Mouse (Mus musculus): Measurements from ENCODE around the gene Banf1. TPM values are rescaled to one million over a fixed set of nuclear protein-coding genes. Genes with fewer than 3 reads are reported as not detected.

Gene Banf1
- polyA plus RNA-seq, 2 experiments: 222 to 420 TPM

DNA sequence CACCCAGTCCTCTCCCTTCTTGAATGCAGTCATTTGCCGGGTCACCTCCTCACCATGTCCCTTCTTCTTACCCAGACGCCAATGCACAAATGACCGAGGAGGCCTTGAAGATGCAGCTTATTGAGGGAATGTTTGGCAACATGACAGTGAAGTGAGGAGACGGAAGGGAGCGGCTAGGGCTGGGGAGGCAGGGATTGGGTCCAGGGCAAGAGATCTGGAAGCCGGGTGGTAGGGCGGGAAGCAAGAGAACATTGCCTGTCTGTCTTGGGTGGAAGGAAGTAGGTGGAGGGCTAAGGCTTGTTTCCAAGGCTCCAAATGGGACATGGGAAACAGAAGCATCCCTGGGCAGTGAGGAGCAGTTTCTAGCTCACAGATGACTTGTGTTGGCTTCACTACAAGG lies 25.6 kb downstream of the Banf1 start:
- 89% methylated on average over 7 of the region's 7 CpGs for WGBS
- DNase-seq (ENCODE audit: low spot score): no peak
- TF ChIP-seq POLR2A (IDR thresholded peaks at IDR 0.05; ENCODE audit: borderline replicate concordance, extremely low read depth, insufficient read depth, insufficient read length): no peak
- no peaks in the 10 kb centered on the region for H3K9me3 ChIP-seq (ENCODE audit: control insufficient read depth, low read length)
- no peak overlapping the region for H3K4me2 ChIP-seq (replicated peaks; ENCODE audit: low read depth, low read length, severe bottlenecking)
- no peaks in the 10 kb centered on the region for H3K4me1 ChIP-seq (ENCODE audit: control insufficient read depth, insufficient read depth, low read length)
- H3K27me3 ChIP-seq (ENCODE audit: control insufficient read depth, insufficient read depth, low read length): no peaks in the 10 kb centered on the region
- H3K36me3 ChIP-seq (ENCODE audit: control insufficient read depth, insufficient read depth, low read length): no peaks in the 10 kb centered on the region
- H3K27ac ChIP-seq (replicated peaks; ENCODE audit: low read depth, low read length): no peak overlapping the region
- no peak overlapping the region for H3K4me3 ChIP-seq (replicated peaks; ENCODE audit: low read length)
- ATAC-seq (ENCODE audit: low FRiP score, low read depth): no peak
- no peak overlapping the region for H3K9ac ChIP-seq (ENCODE audit: low read depth, low read length, severe bottlenecking)

DNA sequence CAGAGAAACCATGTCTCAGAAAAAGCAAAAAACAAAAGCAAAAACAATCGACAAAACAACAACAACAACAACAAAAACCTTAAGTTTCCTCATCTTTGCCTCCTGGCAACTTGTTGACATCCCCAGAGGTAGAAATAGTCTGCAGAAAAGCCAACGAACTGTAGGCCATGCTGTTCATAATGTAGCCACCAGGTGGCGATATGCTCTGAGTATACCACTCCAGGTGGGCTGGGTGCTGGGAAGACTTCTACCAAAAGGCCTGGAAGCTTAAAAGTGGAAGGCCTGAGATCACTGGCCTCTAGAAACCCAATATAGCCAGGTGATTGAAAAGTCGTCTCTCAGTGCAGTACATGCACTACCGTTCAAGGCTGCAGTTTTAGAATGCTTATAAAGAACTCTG lies 29.0 kb downstream of the Banf1 start:
- Histone ChIP-seq H3K36me3 (ENCODE audit: control insufficient read depth, insufficient read depth, low read length) (no peaks in the 10 kb centered on the region), H3K9me3 (ENCODE audit: control insufficient read depth, low read length) (no peaks in the 10 kb centered on the region), H3K4me3 (replicated peaks; ENCODE audit: low read length) (no peak overlapping the region), H3K27me3 (ENCODE audit: control insufficient read depth, insufficient read depth, low read length) (no peaks in the 10 kb centered on the region), H3K4me1 (ENCODE audit: control insufficient read depth, insufficient read depth, low read length) (no peaks in the 10 kb centered on the region), H3K4me2 (replicated peaks; ENCODE audit: low read depth, low read length, severe bottlenecking) (no peak overlapping the region), H3K27ac (replicated peaks; ENCODE audit: low read depth, low read length) (no peak overlapping the region), H3K9ac (ENCODE audit: low read depth, low read length, severe bottlenecking) (no peak overlapping the region)
- DNase-seq (ENCODE audit: low spot score) (peak; percentile 86), ATAC-seq (ENCODE audit: low FRiP score, low read depth) (no peak)
- WGBS: 20% methylated on average over 5 of the region's 5 CpGs
- no peak for TF ChIP-seq POLR2A (IDR thresholded peaks at IDR 0.05; ENCODE audit: borderline replicate concordance, extremely low read depth, insufficient read depth, insufficient read length)

DNA sequence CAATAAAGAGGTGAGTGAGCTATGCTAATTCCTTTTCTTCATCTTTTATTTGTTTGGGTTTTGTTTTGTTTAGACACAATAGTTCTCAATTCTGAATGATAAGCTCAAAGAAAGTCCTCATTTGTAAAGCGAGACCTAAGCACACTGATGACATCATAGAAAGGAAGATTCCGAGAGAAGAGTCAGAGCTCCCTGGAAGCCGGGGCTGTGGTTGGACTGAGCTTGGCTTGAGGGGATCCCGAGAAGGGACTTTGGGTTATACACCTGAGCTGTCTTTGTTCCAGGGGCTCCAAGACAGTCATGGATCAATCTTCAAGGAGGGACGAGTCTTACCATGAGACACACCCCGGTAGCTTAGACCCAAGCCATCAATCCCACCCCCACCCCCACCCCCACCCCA lies 31.5 kb downstream of the Banf1 start, which contains the start of gene Catsper1:
TSS of gene Catsper1 (plus strand) at position 301 of the 400 bp plus-strand sequence.
- H3K36me3 ChIP-seq (ENCODE audit: control insufficient read depth, insufficient read depth, low read length): no peaks in the 10 kb centered on the region
- no peaks in the 10 kb centered on the region for H3K9me3 ChIP-seq (ENCODE audit: control insufficient read depth, low read length)
- no peaks in the 10 kb centered on the region for H3K27me3 ChIP-seq (ENCODE audit: control insufficient read depth, insufficient read depth, low read length)
- no peak within 1 kb of the TSS for H3K4me3 ChIP-seq (replicated peaks; ENCODE audit: low read length)
- H3K4me2 ChIP-seq (replicated peaks; ENCODE audit: low read depth, low read length, severe bottlenecking): no peak within 1 kb of the TSS
- H3K4me1 ChIP-seq (ENCODE audit: control insufficient read depth, insufficient read depth, low read length): no peaks in the 10 kb centered on the region
- WGBS: 86% methylated on average over 6 of the region's 6 CpGs
- H3K9ac ChIP-seq (ENCODE audit: low read depth, low read length, severe bottlenecking): no peak within 1 kb of the TSS
- DNase-seq (ENCODE audit: low spot score) (no peak), ATAC-seq (ENCODE audit: low FRiP score, low read depth) (no peak)
- no peak within 1 kb of the TSS for H3K27ac ChIP-seq (replicated peaks; ENCODE audit: low read depth, low read length)
- TF ChIP-seq POLR2A (IDR thresholded peaks at IDR 0.05; ENCODE audit: borderline replicate concordance, extremely low read depth, insufficient read depth, insufficient read length): no peak

DNA sequence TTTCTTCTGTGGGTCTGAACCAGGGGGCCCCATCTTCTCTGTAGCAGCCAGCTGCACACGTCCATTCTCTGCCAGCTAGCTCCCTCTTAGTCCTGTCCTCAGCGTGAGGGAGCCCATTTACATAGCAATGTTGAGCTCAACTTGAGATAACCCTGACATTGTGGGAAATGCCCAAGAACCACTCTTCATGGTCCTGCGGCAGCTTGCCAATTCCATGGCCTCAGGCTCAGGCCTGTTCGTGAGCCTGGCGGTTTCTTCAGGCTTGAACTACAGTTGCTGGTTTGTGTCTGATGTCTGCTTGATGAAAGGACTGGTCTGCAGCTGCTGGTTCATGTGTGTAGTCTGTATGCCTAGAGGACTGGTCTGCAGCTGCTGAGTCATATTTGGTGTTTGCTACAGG lies 32.2 kb downstream of the Banf1 start:
- Histone ChIP-seq H3K9me3 (ENCODE audit: control insufficient read depth, low read length) (no peaks in the 10 kb centered on the region), H3K27me3 (ENCODE audit: control insufficient read depth, insufficient read depth, low read length) (no peaks in the 10 kb centered on the region), H3K4me1 (ENCODE audit: control insufficient read depth, insufficient read depth, low read length) (no peaks in the 10 kb centered on the region), H3K4me2 (replicated peaks; ENCODE audit: low read depth, low read length, severe bottlenecking) (no peak overlapping the region), H3K36me3 (ENCODE audit: control insufficient read depth, insufficient read depth, low read length) (no peaks in the 10 kb centered on the region), H3K27ac (replicated peaks; ENCODE audit: low read depth, low read length) (no peak overlapping the region), H3K9ac (ENCODE audit: low read depth, low read length, severe bottlenecking) (no peak overlapping the region), H3K4me3 (replicated peaks; ENCODE audit: low read length) (no peak overlapping the region)
- no peak for TF ChIP-seq POLR2A (IDR thresholded peaks at IDR 0.05; ENCODE audit: borderline replicate concordance, extremely low read depth, insufficient read depth, insufficient read length)
- ATAC-seq (ENCODE audit: low FRiP score, low read depth): no peak
- DNase-seq (ENCODE audit: low spot score): no peak
- 75% methylated on average over 5 of the region's 5 CpGs for WGBS

DNA sequence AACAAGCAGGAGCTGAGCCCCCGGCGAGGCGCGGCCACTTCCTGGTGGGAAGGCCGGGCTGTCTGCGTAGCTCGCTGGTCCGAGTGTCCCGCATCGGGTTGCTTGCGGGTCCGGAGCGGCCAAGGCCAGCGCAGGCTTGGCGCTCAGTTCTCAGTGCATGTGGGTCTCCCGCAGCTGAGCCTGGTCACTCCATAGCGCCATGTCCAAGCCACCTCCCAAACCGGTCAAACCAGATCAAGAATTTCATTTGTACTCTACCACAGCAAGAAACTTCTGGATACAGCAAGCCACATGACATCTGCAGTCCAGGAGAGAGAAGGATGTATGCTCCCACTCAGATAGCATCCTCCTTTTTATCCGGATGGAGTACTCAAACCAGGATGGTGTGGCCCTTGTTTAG lies 39.0 kb downstream of the Banf1 start:
- no peaks in the 10 kb centered on the region for H3K27me3 ChIP-seq (ENCODE audit: control insufficient read depth, insufficient read depth, low read length)
- H3K27ac ChIP-seq (replicated peaks; ENCODE audit: low read depth, low read length): no peak overlapping the region
- no peak for DNase-seq (ENCODE audit: low spot score)
- no peaks in the 10 kb centered on the region for H3K9me3 ChIP-seq (ENCODE audit: control insufficient read depth, low read length)
- H3K4me3 ChIP-seq (replicated peaks; ENCODE audit: low read length): no peak overlapping the region
- H3K9ac ChIP-seq (ENCODE audit: low read depth, low read length, severe bottlenecking): no peak overlapping the region
- no peaks in the 10 kb centered on the region for H3K36me3 ChIP-seq (ENCODE audit: control insufficient read depth, insufficient read depth, low read length)
- 71% methylated on average over 19 of the region's 19 CpGs for WGBS
- H3K4me1 ChIP-seq (ENCODE audit: control insufficient read depth, insufficient read depth, low read length): no peaks in the 10 kb centered on the region
- no peak for ATAC-seq (ENCODE audit: low FRiP score, low read depth)
- no peak overlapping the region for H3K4me2 ChIP-seq (replicated peaks; ENCODE audit: low read depth, low read length, severe bottlenecking)
- TF ChIP-seq POLR2A (IDR thresholded peaks at IDR 0.05; ENCODE audit: borderline replicate concordance, extremely low read depth, insufficient read depth, insufficient read length): no peak

DNA sequence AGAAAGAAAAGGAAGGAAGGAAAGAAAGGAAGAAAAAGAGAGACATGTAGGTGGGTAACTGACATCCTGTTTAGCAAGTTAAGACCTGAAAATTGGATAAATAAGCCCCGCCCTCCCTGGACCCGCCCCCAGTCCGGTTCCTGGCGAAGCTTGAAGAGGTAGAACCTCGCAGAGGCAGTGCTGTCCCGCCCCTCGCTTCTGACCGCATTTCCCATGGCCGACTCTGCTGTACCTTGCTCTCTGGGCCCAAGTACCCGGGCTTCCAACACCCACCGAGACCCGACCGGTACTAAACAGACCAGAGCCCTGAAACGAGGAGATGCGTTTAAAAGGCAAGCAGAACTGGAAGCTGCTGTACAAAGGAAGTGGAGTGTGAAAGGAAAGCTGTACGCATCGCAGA lies 43.2 kb downstream of the Banf1 start:
- 67% methylated on average over 17 of the region's 17 CpGs for WGBS

More for the DNA sequence above, 43.2 kb downstream of the Banf1 start:
- Histone ChIP-seq H3K27me3 (ENCODE audit: control insufficient read depth, insufficient read depth, low read length) (no peaks in the 10 kb centered on the region), H3K4me1 (ENCODE audit: control insufficient read depth, insufficient read depth, low read length) (no peaks in the 10 kb centered on the region), H3K27ac (replicated peaks; ENCODE audit: low read depth, low read length) (no peak overlapping the region), H3K4me3 (replicated peaks; ENCODE audit: low read length) (no peak overlapping the region), H3K36me3 (ENCODE audit: control insufficient read depth, insufficient read depth, low read length) (no peaks in the 10 kb centered on the region), H3K4me2 (replicated peaks; ENCODE audit: low read depth, low read length, severe bottlenecking) (no peak overlapping the region), H3K9ac (ENCODE audit: low read depth, low read length, severe bottlenecking) (no peak overlapping the region), H3K9me3 (ENCODE audit: control insufficient read depth, low read length) (no peaks in the 10 kb centered on the region)
- ATAC-seq (ENCODE audit: low FRiP score, low read depth): no peak
- TF ChIP-seq POLR2A (IDR thresholded peaks at IDR 0.05; ENCODE audit: borderline replicate concordance, extremely low read depth, insufficient read depth, insufficient read length): no peak
- DNase-seq (ENCODE audit: low spot score): no peak

Other genes with a start within 250 kb of the Banf1 start
- 45.8 and 54.0 TPM in 2 replicates for gene Klc2, start 248.6 kb downstream of the Banf1 start, polyA plus RNA-seq (2012; rRNA removed)
- 14.9 and 16.3 TPM in 2 replicates for gene Klc2, start 248.6 kb downstream of the Banf1 start, polyA plus RNA-seq (2014; fragmentation: Nextera tagmentation; extraction: Ambion mirVana)
- 42.0 and 53.7 TPM in 2 replicates for gene Pacs1, start 94.0 kb downstream of the Banf1 start, polyA plus RNA-seq (2012; rRNA removed)
- gene Pacs1, start 94.0 kb downstream of the Banf1 start, polyA plus RNA-seq (2014; fragmentation: Nextera tagmentation; extraction: Ambion mirVana): 30.7 and 33.1 TPM in 2 replicates
- 173 and 174 TPM in 2 replicates for gene Sf3b2, start 71.7 kb downstream of the Banf1 start, polyA plus RNA-seq (2012; rRNA removed)
- 289 and 335 TPM in 2 replicates for gene Sf3b2, start 71.7 kb downstream of the Banf1 start, polyA plus RNA-seq (2014; fragmentation: Nextera tagmentation; extraction: Ambion mirVana)
- gene Gal3st3, start 68.8 kb downstream of the Banf1 start, polyA plus RNA-seq (2012; rRNA removed): 7.1 and 10.8 TPM in 2 replicates
- gene Gal3st3, start 68.8 kb downstream of the Banf1 start, polyA plus RNA-seq (2014; fragmentation: Nextera tagmentation; extraction: Ambion mirVana): 5.0 and 7.4 TPM in 2 replicates
- not detected in 2 replicates for gene Catsper1, start 31.4 kb downstream of the Banf1 start, polyA plus RNA-seq (2012; rRNA removed)
- not detected in 2 replicates for gene Catsper1, start 31.4 kb downstream of the Banf1 start, polyA plus RNA-seq (2014; fragmentation: Nextera tagmentation; extraction: Ambion mirVana)
- gene Cst6, start 17.6 kb downstream of the Banf1 start, polyA plus RNA-seq (2012; rRNA removed): 1.6 and 3.0 TPM in 2 replicates
- 4.6 and 8.5 TPM in 2 replicates for gene Cst6, start 17.6 kb downstream of the Banf1 start, polyA plus RNA-seq (2014; fragmentation: Nextera tagmentation; extraction: Ambion mirVana)
- gene Eif1ad, start 427 bp downstream of the Banf1 start, polyA plus RNA-seq (2012; rRNA removed): 39.4 and 41.8 TPM in 2 replicates
- gene Eif1ad, start 427 bp downstream of the Banf1 start, polyA plus RNA-seq (2014; fragmentation: Nextera tagmentation; extraction: Ambion mirVana): 43.5 and 43.7 TPM in 2 replicates
- gene Sart1, start 21.5 kb upstream of the Banf1 start, polyA plus RNA-seq (2012; rRNA removed): 49.7 and 66.4 TPM in 2 replicates
- gene Sart1, start 21.5 kb upstream of the Banf1 start, polyA plus RNA-seq (2014; fragmentation: Nextera tagmentation; extraction: Ambion mirVana): 67.1 and 76.1 TPM in 2 replicates
- gene Tsga10ip, start 35.4 kb upstream of the Banf1 start, polyA plus RNA-seq (2012; rRNA removed): 0.13 and 0.14 TPM in 2 replicates
- 0.18 TPM in 1 of 2 replicates, not detected in the other for gene Tsga10ip, start 35.4 kb upstream of the Banf1 start, polyA plus RNA-seq (2014; fragmentation: Nextera tagmentation; extraction: Ambion mirVana)
- 163 and 236 TPM in 2 replicates for gene Drap1, start 57.8 kb upstream of the Banf1 start, polyA plus RNA-seq (2012; rRNA removed)
- gene Drap1, start 57.8 kb upstream of the Banf1 start, polyA plus RNA-seq (2014; fragmentation: Nextera tagmentation; extraction: Ambion mirVana): 219 and 233 TPM in 2 replicates
- gene AI837181, start 58.0 kb upstream of the Banf1 start, polyA plus RNA-seq (2012; rRNA removed): 97.5 and 132 TPM in 2 replicates
- gene AI837181, start 58.0 kb upstream of the Banf1 start, polyA plus RNA-seq (2014; fragmentation: Nextera tagmentation; extraction: Ambion mirVana): 57.1 and 61.9 TPM in 2 replicates
- gene Fosl1, start 80.4 kb upstream of the Banf1 start, polyA plus RNA-seq (2012; rRNA removed): 0.06 and 0.09 TPM in 2 replicates
- not detected in 2 replicates for gene Fosl1, start 80.4 kb upstream of the Banf1 start, polyA plus RNA-seq (2014; fragmentation: Nextera tagmentation; extraction: Ambion mirVana)
- gene Ccdc85b, start 90.7 kb upstream of the Banf1 start, polyA plus RNA-seq (2012; rRNA removed): 6.6 and 6.9 TPM in 2 replicates
- gene Ccdc85b, start 90.7 kb upstream of the Banf1 start, polyA plus RNA-seq (2014; fragmentation: Nextera tagmentation; extraction: Ambion mirVana): 6.5 and 7.0 TPM in 2 replicates
- gene Fibp, start 93.4 kb upstream of the Banf1 start, polyA plus RNA-seq (2012; rRNA removed): 139 and 171 TPM in 2 replicates
- 113 and 118 TPM in 2 replicates for gene Fibp, start 93.4 kb upstream of the Banf1 start, polyA plus RNA-seq (2014; fragmentation: Nextera tagmentation; extraction: Ambion mirVana)
- gene Ctsw, start 101.3 kb upstream of the Banf1 start, polyA plus RNA-seq (2012; rRNA removed): 0.33 and 0.56 TPM in 2 replicates
- 0.96 and 1.2 TPM in 2 replicates for gene Ctsw, start 101.3 kb upstream of the Banf1 start, polyA plus RNA-seq (2014; fragmentation: Nextera tagmentation; extraction: Ambion mirVana)
- gene Efemp2, start 106.8 kb upstream of the Banf1 start, polyA plus RNA-seq (2012; rRNA removed): 239 and 314 TPM in 2 replicates
- gene Efemp2, start 106.8 kb upstream of the Banf1 start, polyA plus RNA-seq (2014; fragmentation: Nextera tagmentation; extraction: Ambion mirVana): 193 and 202 TPM in 2 replicates
- 40.8 and 53.5 TPM in 2 replicates for gene Mus81, start 121.2 kb upstream of the Banf1 start, polyA plus RNA-seq (2012; rRNA removed)
- gene Mus81, start 121.2 kb upstream of the Banf1 start, polyA plus RNA-seq (2014; fragmentation: Nextera tagmentation; extraction: Ambion mirVana): 33.9 and 38.7 TPM in 2 replicates
- 913 and 966 TPM in 2 replicates for gene Cfl1, start 123.3 kb upstream of the Banf1 start, polyA plus RNA-seq (2012; rRNA removed)
- 2,572 and 2,655 TPM in 2 replicates for gene Cfl1, start 123.3 kb upstream of the Banf1 start, polyA plus RNA-seq (2014; fragmentation: Nextera tagmentation; extraction: Ambion mirVana)
- 2.4 and 3.1 TPM in 2 replicates for gene 1700020D05Rik, start 136.6 kb upstream of the Banf1 start, polyA plus RNA-seq (2012; rRNA removed)
- gene 1700020D05Rik, start 136.6 kb upstream of the Banf1 start, polyA plus RNA-seq (2014; fragmentation: Nextera tagmentation; extraction: Ambion mirVana): not detected in 2 replicates
- gene Snx32, start 143.4 kb upstream of the Banf1 start, polyA plus RNA-seq (2012; rRNA removed): 23.6 and 26.0 TPM in 2 replicates
- gene Snx32, start 143.4 kb upstream of the Banf1 start, polyA plus RNA-seq (2014; fragmentation: Nextera tagmentation; extraction: Ambion mirVana): 9.6 and 10.5 TPM in 2 replicates
- gene Ovol1, start 193.5 kb upstream of the Banf1 start, polyA plus RNA-seq (2012; rRNA removed): 5.6 and 7.2 TPM in 2 replicates
- 9.9 and 12.8 TPM in 2 replicates for gene Ovol1, start 193.5 kb upstream of the Banf1 start, polyA plus RNA-seq (2014; fragmentation: Nextera tagmentation; extraction: Ambion mirVana)
- 2.6 and 3.5 TPM in 2 replicates for gene Ap5b1, start 200.9 kb upstream of the Banf1 start, polyA plus RNA-seq (2012; rRNA removed)
- gene Ap5b1, start 200.9 kb upstream of the Banf1 start, polyA plus RNA-seq (2014; fragmentation: Nextera tagmentation; extraction: Ambion mirVana): 3.1 and 3.7 TPM in 2 replicates
- 101 and 103 TPM in 2 replicates for gene Rnaseh2c, start 234.7 kb upstream of the Banf1 start, polyA plus RNA-seq (2012; rRNA removed)
- 95.5 and 107 TPM in 2 replicates for gene Rnaseh2c, start 234.7 kb upstream of the Banf1 start, polyA plus RNA-seq (2014; fragmentation: Nextera tagmentation; extraction: Ambion mirVana)
- gene Kat5, start 243.1 kb upstream of the Banf1 start, polyA plus RNA-seq (2012; rRNA removed): 115 and 127 TPM in 2 replicates
- gene Kat5, start 243.1 kb upstream of the Banf1 start, polyA plus RNA-seq (2014; fragmentation: Nextera tagmentation; extraction: Ambion mirVana): 27.4 and 34.6 TPM in 2 replicates